In the genomic region with DNA sequence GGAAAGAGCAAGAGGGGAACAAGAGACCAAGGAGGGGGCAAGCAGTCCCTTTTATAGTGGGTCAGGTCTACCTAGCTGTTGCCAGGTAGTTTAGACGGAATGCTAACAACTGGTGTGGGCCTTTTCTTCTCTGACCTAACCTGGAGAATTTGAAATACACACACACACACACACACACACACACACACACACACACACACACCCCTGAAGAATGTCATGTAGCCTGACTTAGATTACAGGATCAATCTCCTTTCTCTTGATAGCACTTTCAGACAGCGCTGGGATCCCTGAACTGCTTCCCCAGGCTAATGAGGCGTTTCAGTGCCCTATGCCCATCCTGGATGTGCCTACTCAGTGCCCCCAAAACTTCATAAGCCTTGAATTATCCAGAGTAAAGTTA, we compare ENCODE assay signal across 25 mouse cellular contexts.
"Had no signal": no experiment of that assay in that cellular context is flagged by ENCODE, and none has a peak within 500 bp of the region (broad histone marks: within the 10 kb centered on the region; RNA-seq: fewer than 3 reads in every experiment).

No protein-coding gene starts in this region.

- H3K4me2 ChIP-seq: heart, embryonic 12.5 days; hindbrain, embryonic 13.5 days; hindbrain, embryonic 15.5 days; kidney, embryonic 15.5 days; limb, embryonic 13.5 days; limb, embryonic 15.5 days had no signal

- H3K36me3 ChIP-seq: heart, embryonic 10.5 days; heart, embryonic 12.5 days; hindbrain, embryonic 10.5 days; hindbrain, embryonic 13.5 days; hindbrain, embryonic 15.5 days; kidney, embryonic 15.5 days; limb, embryonic 13.5 days; limb, embryonic 15.5 days had no signal

- H3K4me3 ChIP-seq: gastrocnemius, adult 2 months; heart, embryonic 10.5 days; heart, embryonic 12.5 days; hindbrain, embryonic 10.5 days; hindbrain, embryonic 13.5 days; hindbrain, embryonic 15.5 days; kidney, embryonic 15.5 days; limb, embryonic 13.5 days; limb, embryonic 15.5 days had no signal

- DNase-seq: gastrocnemius, adult 2 months; gastrocnemius, postnatal 10 days; gastrocnemius, postnatal 25 days; heart, adult 18-20 months; heart, postnatal 10 days; heart, postnatal 4 days; kidney, adult 11 months; kidney, adult 2 months; kidney, adult 9 months; kidney, postnatal 14 days; kidney, postnatal 36 days; layer of hippocampus, adult 9-11 months; layer of hippocampus, postnatal 36 days; left cerebral cortex, postnatal 4 days had no signal

- H3K27me3 ChIP-seq: heart, embryonic 12.5 days; hindbrain, embryonic 13.5 days; hindbrain, embryonic 15.5 days; kidney, embryonic 15.5 days; limb, embryonic 13.5 days; limb, embryonic 15.5 days had no signal

- H3K9ac ChIP-seq: heart, embryonic 12.5 days; hindbrain, embryonic 13.5 days; hindbrain, embryonic 15.5 days; kidney, embryonic 15.5 days; limb, embryonic 13.5 days; limb, embryonic 15.5 days had no signal

- H3K9me3 ChIP-seq: heart, embryonic 10.5 days; heart, embryonic 12.5 days; hindbrain, embryonic 10.5 days; hindbrain, embryonic 13.5 days; hindbrain, embryonic 15.5 days; kidney, embryonic 15.5 days; limb, embryonic 13.5 days; limb, embryonic 15.5 days had no signal

- ATAC-seq: hindbrain, postnatal 0 days; intestine, embryonic 16.5 days had no signal

- H3K27ac ChIP-seq: gastrocnemius, adult 2 months; heart, embryonic 10.5 days; hindbrain, embryonic 10.5 days; hindbrain, embryonic 13.5 days; hindbrain, embryonic 15.5 days; hindbrain, postnatal 0 days; kidney, embryonic 15.5 days; kidney, postnatal 0 days; limb, embryonic 13.5 days; limb, embryonic 15.5 days had no signal
